Mouse (Mus musculus) megakaryocyte, embryonic 14.5 days (primary cell): Measurements from ENCODE around the gene Sox5.

Experiments used
- FLI1 ChIP-seq: IDR thresholded peaks from 2 replicates; pipeline ENCODE4 v1.6.1; 2012; ENCODE audit warnings: low read length, inconsistent platforms, mixed read lengths
- GATA1 ChIP-seq: IDR thresholded peaks from 3 replicates; pipeline ENCODE4 v1.6.1; 2012; ENCODE audit warnings: mixed read lengths, low read length, inconsistent platforms, borderline replicate concordance

- TF ChIP-seq FLI1, result no peak
- no peak for TF ChIP-seq GATA1
These were observed 442.2 kb downstream of the Sox5 start for GRCm38 (mm10) chr6:144339554-144339953.
